Mouse (Mus musculus) liver, postnatal 0 days (tissue): ENCODE measurements around the gene Espl1. TPM values are rescaled to one million over a fixed set of nuclear protein-coding genes. Genes with fewer than 3 reads are reported as not detected.
A peak's percentile ranks its signal among the peaks of the same experiment; 100 is the strongest.

Source experiments
- ATAC-seq: fragments of 200-750 bp; cut with Nextera tagmentation; 2 replicates; pipeline ENCODE4 v1.8.0; 2017; ENCODE audit warnings: mild to moderate bottlenecking, moderate library complexity
- DNase-seq: peaks from one replicate; pipeline ENCODE4 v3.0.0-alpha.2; 2016
- H3K27ac ChIP-seq: fragments of 300-500 bp; sonication (generic); 2 replicates; pipeline ENCODE4 v1.5.1; 2014; ENCODE audit warnings: antibody characterized with exemption, moderate library complexity, mild to moderate bottlenecking, low read depth
- H3K27me3 ChIP-seq: fragments of 300-500 bp; sonication (generic); 2 replicates; pipeline ENCODE4 v1.6.1; 2014; ENCODE audit warnings: low read length, control low read depth, mixed read lengths; ENCODE audit not compliant: insufficient read depth
- H3K36me3 ChIP-seq: fragments of 300-500 bp; sonication (generic); replicated peaks from 2 replicates; pipeline ENCODE4 v1.6.1; 2014; ENCODE audit warnings: mild to moderate bottlenecking, control low read depth, low read length, moderate library complexity, mixed read lengths; ENCODE audit not compliant: insufficient read depth
- H3K4me1 ChIP-seq: fragments of 300-500 bp; sonication (generic); 2 replicates; pipeline ENCODE4 v1.6.1; 2014; ENCODE audit warnings: antibody characterized with exemption, mild to moderate bottlenecking, control low read depth; ENCODE audit not compliant: insufficient read depth
- H3K4me2 ChIP-seq: fragments of 300-500 bp; sonication (generic); 2 replicates; pipeline ENCODE4 v1.6.1; 2014; ENCODE audit warnings: low read depth, mild to moderate bottlenecking, low read length, moderate library complexity, mixed read lengths
- H3K4me3 ChIP-seq: fragments of 300-500 bp; sonication (generic); 2 replicates; pipeline ENCODE4 v1.5.1; 2014; ENCODE audit warnings: low read depth, low read length
- H3K9ac ChIP-seq: fragments of 300-500 bp; sonication (generic); replicated peaks from 2 replicates; pipeline ENCODE4 v1.6.1; 2014; ENCODE audit warnings: mild to moderate bottlenecking, moderate library complexity
- H3K9me3 ChIP-seq: fragments of 300-500 bp; sonication (generic); 2 replicates; pipeline ENCODE4 v1.6.1; 2016; ENCODE audit warnings: mild to moderate bottlenecking, control low read depth, low read length, mixed read lengths
- CTCF ChIP-seq: sonication (generic); IDR thresholded peaks from 2 replicates; pipeline ENCODE4 v1.5.1; 2016; ENCODE audit warnings: antibody characterized with exemption, low read depth
- EP300 ChIP-seq: IDR thresholded peaks from 2 replicates; pipeline ENCODE4 v1.6.1; 2016; ENCODE audit warnings: antibody characterized with exemption, low read depth, mild to moderate bottlenecking
- WGBS: fragments of 180-500 bp; shearing (Covaris S2); extraction: QIAGEN DNeasy Blood & Tissue Kit; methylation state at CpG from one replicate; pipeline ENCODE4 v1.1.7; 2014; ENCODE audit not compliant: insufficient replicate concordance; 5-methylcytosine and 5-hydroxymethylcytosine counted together
- polyA plus RNA-seq: library from polyadenylated mRNA; unstranded; fragments of >200 nt; fragmentation: Nextera tagmentation; extraction: Ambion mirVana; gene quantifications from 2 replicates; pipeline ENCODE4 v1.2.1, GENCODE M21; 2015

The Espl1 gene
- polyA plus RNA-seq, 1 experiment from 2014 or later, result 7.3 TPM

GRCm38 (mm10) chr15:102258076-102258470, 38.0 kb upstream of the Espl1 start:
- Histone ChIP-seq H3K4me2 (peak overlapping the region; percentile 88; the same call in 1 of the 2 replicates), H3K4me3 (peak overlapping the region; percentile 61), H3K4me1 (peaks cover 8% of the 10 kb centered on the region), H3K9me3 (no peaks in the 10 kb centered on the region), H3K9ac (no peak overlapping the region), H3K27me3 (peaks cover 54% of the 10 kb centered on the region), H3K27ac (no peak overlapping the region), H3K36me3 (no peaks in the 10 kb centered on the region)
- no peak for ATAC-seq
- no peak for DNase-seq
- 20% methylated on average over 12 of the region's 12 CpGs for WGBS
- TF ChIP-seq EP300 (no peak), CTCF (no peak)

DNA sequence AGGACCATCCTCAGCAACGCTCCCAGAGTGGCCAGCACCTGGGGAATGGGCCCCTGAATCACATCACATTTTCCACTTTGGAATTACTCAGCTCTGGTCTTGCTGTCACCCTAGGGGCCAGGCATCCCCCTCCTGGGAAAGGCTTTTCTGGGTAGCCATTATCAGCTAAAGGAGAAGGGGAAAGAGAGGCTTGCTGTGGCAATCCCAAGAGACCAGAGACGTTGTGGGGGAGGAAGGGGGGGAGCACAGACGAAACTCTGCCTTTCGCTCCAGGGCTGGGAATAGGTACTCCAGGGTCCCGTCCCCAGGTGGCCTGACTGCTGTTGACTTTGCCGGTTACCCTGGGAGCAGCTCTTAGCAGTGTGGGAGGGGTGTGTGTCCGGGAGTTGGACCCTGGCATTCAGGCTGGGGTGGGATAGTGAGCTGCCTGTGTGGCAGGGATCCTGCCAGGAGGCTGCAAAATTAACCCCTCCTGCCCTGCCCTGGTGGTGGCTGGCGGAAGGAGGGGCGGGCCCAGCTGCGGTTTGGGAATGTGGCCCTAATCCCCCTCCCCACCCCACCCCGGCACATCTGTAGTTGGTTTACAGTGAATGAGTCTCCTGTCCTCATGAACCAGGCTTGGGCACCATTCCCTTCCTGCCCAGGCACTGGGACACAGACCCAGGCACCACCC, 37.3 kb upstream of the Espl1 start:
- TF ChIP-seq CTCF, result no peak
- no peak for TF ChIP-seq EP300
- no peaks in the 10 kb centered on the region for H3K36me3 ChIP-seq
- H3K27me3 ChIP-seq, result peaks cover 54% of the 10 kb centered on the region
- H3K4me3 ChIP-seq, result no peak overlapping the region
- ATAC-seq, result no peak
- WGBS, result 34% methylated on average over 11 of the region's 11 CpGs
- H3K4me1 ChIP-seq, result peaks cover 8% of the 10 kb centered on the region
- no peak overlapping the region for H3K4me2 ChIP-seq
- no peak overlapping the region for H3K27ac ChIP-seq
- no peaks in the 10 kb centered on the region for H3K9me3 ChIP-seq
- no peak overlapping the region for H3K9ac ChIP-seq
- DNase-seq, result no peak

DNA sequence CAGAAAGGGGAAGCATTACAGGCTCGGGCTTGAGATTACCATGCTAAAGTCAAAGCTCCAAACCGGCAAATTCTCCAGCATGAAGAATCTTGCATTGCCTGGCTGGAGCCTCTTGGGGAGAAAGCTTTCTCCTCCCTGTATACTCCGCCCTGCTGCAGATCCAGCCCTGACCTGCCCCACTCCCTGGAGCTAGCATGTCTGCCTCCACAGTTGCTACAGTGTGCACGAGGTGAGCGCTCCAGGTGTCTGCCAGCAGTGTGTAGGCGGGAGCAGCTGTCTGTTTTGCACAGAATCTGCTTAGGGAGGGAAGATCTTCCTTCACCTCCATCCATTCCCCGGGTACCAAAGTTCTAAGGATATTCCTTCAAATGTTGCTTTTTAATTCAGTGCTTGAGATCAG, 33.5 kb upstream of the Espl1 start:
- no peak for DNase-seq
- peaks cover 2% of the 10 kb centered on the region for H3K4me1 ChIP-seq
- H3K36me3 ChIP-seq, result no peaks in the 10 kb centered on the region
- H3K4me3 ChIP-seq, result no peak overlapping the region
- no peak for ATAC-seq
- H3K27me3 ChIP-seq, result peaks cover 21% of the 10 kb centered on the region
- no peak for TF ChIP-seq EP300
- H3K9me3 ChIP-seq, result no peaks in the 10 kb centered on the region
- no peak overlapping the region for H3K9ac ChIP-seq
- 56% methylated on average over 7 of the region's 7 CpGs for WGBS
- no peak overlapping the region for H3K27ac ChIP-seq
- H3K4me2 ChIP-seq, result no peak overlapping the region

- no peaks in the 10 kb centered on the region for H3K9me3 ChIP-seq
- no peak for TF ChIP-seq EP300
- no peak for TF ChIP-seq CTCF
- H3K4me2 ChIP-seq, result no peak overlapping the region
- DNase-seq (no peak), ATAC-seq (no peak)
- H3K36me3 ChIP-seq, result no peaks in the 10 kb centered on the region
- WGBS, result 61% methylated on average over 2 of the region's 2 CpGs
- H3K27ac ChIP-seq, result no peak overlapping the region
- no peak overlapping the region for H3K9ac ChIP-seq
- H3K4me1 ChIP-seq, result no peaks in the 10 kb centered on the region
- peaks cover 17% of the 10 kb centered on the region for H3K27me3 ChIP-seq
- no peak overlapping the region for H3K4me3 ChIP-seq
Measured at GRCm38 (mm10) chr15:102263037-102263436, 33.0 kb upstream of the Espl1 start.

GRCm38 (mm10) chr15:102265548-102265947, 30.5 kb upstream of the Espl1 start:
- ATAC-seq, result no peak
- 88% methylated on average over 5 of the region's 5 CpGs for WGBS
- H3K9ac ChIP-seq, result no peak overlapping the region
- H3K27ac ChIP-seq, result no peak overlapping the region
- H3K27me3 ChIP-seq, result peaks cover 3% of the 10 kb centered on the region; the same call in 1 of the 2 replicates
- TF ChIP-seq EP300, result no peak
- TF ChIP-seq CTCF, result peak; percentile 40
- DNase-seq, result no peak
- H3K36me3 ChIP-seq, result no peaks in the 10 kb centered on the region
- no peaks in the 10 kb centered on the region; the same call in 1 of the 2 replicates for H3K4me1 ChIP-seq
- no peaks in the 10 kb centered on the region for H3K9me3 ChIP-seq
- no peak overlapping the region for H3K4me2 ChIP-seq
- H3K4me3 ChIP-seq, result no peak overlapping the region

DNA sequence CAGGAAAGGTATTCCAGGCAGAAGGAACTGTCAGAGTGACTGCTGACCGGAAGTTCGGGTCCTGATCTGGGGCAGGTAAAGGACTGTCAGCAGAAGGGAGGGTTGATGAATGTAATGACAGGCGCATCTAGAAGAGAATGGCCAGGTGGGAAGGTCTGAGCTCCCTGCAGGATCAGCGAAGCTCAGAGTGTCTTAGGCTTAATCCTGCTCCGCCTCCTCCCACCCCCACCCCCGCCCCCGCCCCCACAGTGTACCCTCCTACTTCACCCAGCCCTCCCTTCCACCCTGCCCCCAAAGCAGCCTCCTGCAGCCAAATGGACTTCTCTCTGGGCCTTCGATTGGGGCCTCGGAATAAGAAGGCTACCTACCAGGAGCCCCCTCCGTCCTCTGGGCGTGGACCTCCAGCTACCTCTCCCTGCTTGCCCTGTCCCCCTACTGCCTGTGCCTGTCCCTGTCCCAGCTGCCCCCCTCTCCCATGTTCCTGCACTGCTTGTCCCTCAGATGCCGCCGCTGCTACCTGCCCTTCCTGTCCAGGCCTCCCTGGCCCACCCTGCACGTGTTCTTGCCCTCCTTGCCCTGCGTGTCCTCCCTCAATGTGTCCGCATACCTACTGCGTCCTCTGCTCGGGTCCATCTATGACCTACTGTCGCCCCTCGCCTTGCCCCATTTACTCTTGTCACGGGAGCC, 25.6 kb upstream of the Espl1 start, which contains the start of gene Gm9918:
Gm9918 (plus strand) TSS at position 290 of the 687 bp plus-strand sequence.
- ATAC-seq, result no peak
- 0 out of 2 replicates have a peak, but pooled peaks cover 4% of the 10 kb centered on the region for H3K27me3 ChIP-seq
- no peak within 1 kb of the TSS for H3K27ac ChIP-seq
- no peak within 1 kb of the TSS for H3K9ac ChIP-seq
- no peak for DNase-seq
- no peaks in the 10 kb centered on the region; the same call in 1 of the 2 replicates for H3K4me1 ChIP-seq
- H3K4me2 ChIP-seq, result 0 out of 2 replicates have a peak within 1 kb of the TSS, but pooled peaks have one; percentile 18
- no peaks in the 10 kb centered on the region for H3K36me3 ChIP-seq
- 29% methylated on average over 19 of the region's 21 CpGs for WGBS
- no peak for TF ChIP-seq CTCF
- no peak for TF ChIP-seq EP300
- H3K9me3 ChIP-seq, result no peaks in the 10 kb centered on the region
- H3K4me3 ChIP-seq, result no peak within 1 kb of the TSS
